Mouse (Mus musculus): ENCODE measurements at regions not wholly inside any gene's neighbourhood (a gene's known extent, or its start where the extent isn't known, plus 50 kb on each side); places are given as distances from the start of the nearest gene placed in this dataset.

GRCm38 (mm10) chr1:184275877-184276276, 241.8 kb upstream of the 1700056E22Rik start:
- DNase-seq = no peak

- DNase-seq = no peak
Measured at GRCm38 (mm10) chr1:184275396-184275795, 241.3 kb upstream of the 1700056E22Rik start.

GRCm38 (mm10) chr1:184274704-184275103, 240.6 kb upstream of the 1700056E22Rik start:
- no peak for DNase-seq

- no peak for DNase-seq
Measured at GRCm38 (mm10) chr1:184273722-184274121, 239.6 kb upstream of the 1700056E22Rik start.

GRCm38 (mm10) chr1:184271254-184271653, 237.2 kb upstream of the 1700056E22Rik start:
- no peak for DNase-seq

GRCm38 (mm10) chr1:184266051-184266450, 231.9 kb upstream of the 1700056E22Rik start:
- peak; percentile 57 for DNase-seq

- no peak for DNase-seq
Measured at GRCm38 (mm10) chr1:184262975-184263374, 228.9 kb upstream of the 1700056E22Rik start.

- DNase-seq = no peak
Measured at GRCm38 (mm10) chr1:184261385-184261727, 227.3 kb upstream of the 1700056E22Rik start.

GRCm38 (mm10) chr1:184260722-184261384, 226.8 kb upstream of the 1700056E22Rik start:
- DNase-seq = no peak

- DNase-seq = no peak
Measured at GRCm38 (mm10) chr1:184259853-184260252, 225.8 kb upstream of the 1700056E22Rik start.

- no peak for DNase-seq
Measured at GRCm38 (mm10) chr1:184257356-184257755, 223.3 kb upstream of the 1700056E22Rik start.

GRCm38 (mm10) chr1:184254951-184255350, 220.8 kb upstream of the 1700056E22Rik start:
- DNase-seq = no peak

GRCm38 (mm10) chr1:184244730-184245488, 210.8 kb upstream of the 1700056E22Rik start:
- no peak for DNase-seq

- no peak for DNase-seq
Measured at GRCm38 (mm10) chr1:184244296-184244695, 210.2 kb upstream of the 1700056E22Rik start.

GRCm38 (mm10) chr1:184241846-184242245, 207.7 kb upstream of the 1700056E22Rik start:
- no peak for DNase-seq

GRCm38 (mm10) chr1:184235131-184235983, 201.3 kb upstream of the 1700056E22Rik start:
- peak; percentile 76 for DNase-seq

GRCm38 (mm10) chr1:184234320-184234988, 200.4 kb upstream of the 1700056E22Rik start:
- no peak for DNase-seq

- DNase-seq = no peak
Measured at GRCm38 (mm10) chr1:184233741-184234255, 199.7 kb upstream of the 1700056E22Rik start.

GRCm38 (mm10) chr1:184222326-184222725, 188.2 kb upstream of the 1700056E22Rik start:
- DNase-seq = no peak

GRCm38 (mm10) chr1:184221792-184222191, 187.7 kb upstream of the 1700056E22Rik start:
- no peak for DNase-seq

- DNase-seq = no peak
Measured at GRCm38 (mm10) chr1:184197272-184197671, 163.2 kb upstream of the 1700056E22Rik start.

- no peak for DNase-seq
Measured at GRCm38 (mm10) chr1:184191325-184191724, 157.2 kb upstream of the 1700056E22Rik start.

GRCm38 (mm10) chr1:184187582-184187981, 153.5 kb upstream of the 1700056E22Rik start:
- DNase-seq = no peak
